Mouse (Mus musculus): Measurements from ENCODE around the gene Gm20075. TPM values are rescaled to one million over a fixed set of nuclear protein-coding genes. Genes with fewer than 3 reads are reported as not detected.

Gm20075 gene
- polyA plus RNA-seq, 1 experiment from 2014 or later = 17.0 TPM

DNA sequence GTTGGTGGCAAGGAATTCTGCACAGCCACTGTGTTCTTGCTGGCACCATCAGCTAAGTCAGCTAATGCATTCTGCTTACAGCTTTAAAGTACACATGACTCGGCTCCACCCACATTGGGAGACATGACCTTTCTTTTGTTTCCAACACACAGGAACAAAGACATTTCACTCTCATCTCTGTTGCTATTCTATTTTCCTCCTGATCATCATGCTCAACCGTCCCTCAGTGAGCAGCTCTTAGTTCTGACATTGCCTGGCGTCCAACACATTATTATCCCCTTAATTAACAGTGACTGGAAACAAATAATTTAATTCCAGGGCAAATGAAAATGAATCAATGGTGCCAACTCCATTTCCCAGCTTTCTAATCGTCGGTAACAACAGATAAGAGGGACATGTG, 35.8 kb downstream of the Gm20075 start:
- Histone ChIP-seq H3K9me3 (no peaks in the 10 kb centered on the region), H3K36me3 (no peaks in the 10 kb centered on the region), H3K4me3 (no peak overlapping the region), H3K9ac (no peak overlapping the region), H3K27ac (no peak overlapping the region), H3K4me2 (no peak overlapping the region), H3K27me3 (no peaks in the 10 kb centered on the region), H3K4me1 (no peaks in the 10 kb centered on the region)
- WGBS = 65% methylated on average over 5 of the region's 5 CpGs
- ATAC-seq (ENCODE audit: insufficient number of reproducible peaks, low FRiP score, low TSS enrichment, low read depth) = no peak

DNA sequence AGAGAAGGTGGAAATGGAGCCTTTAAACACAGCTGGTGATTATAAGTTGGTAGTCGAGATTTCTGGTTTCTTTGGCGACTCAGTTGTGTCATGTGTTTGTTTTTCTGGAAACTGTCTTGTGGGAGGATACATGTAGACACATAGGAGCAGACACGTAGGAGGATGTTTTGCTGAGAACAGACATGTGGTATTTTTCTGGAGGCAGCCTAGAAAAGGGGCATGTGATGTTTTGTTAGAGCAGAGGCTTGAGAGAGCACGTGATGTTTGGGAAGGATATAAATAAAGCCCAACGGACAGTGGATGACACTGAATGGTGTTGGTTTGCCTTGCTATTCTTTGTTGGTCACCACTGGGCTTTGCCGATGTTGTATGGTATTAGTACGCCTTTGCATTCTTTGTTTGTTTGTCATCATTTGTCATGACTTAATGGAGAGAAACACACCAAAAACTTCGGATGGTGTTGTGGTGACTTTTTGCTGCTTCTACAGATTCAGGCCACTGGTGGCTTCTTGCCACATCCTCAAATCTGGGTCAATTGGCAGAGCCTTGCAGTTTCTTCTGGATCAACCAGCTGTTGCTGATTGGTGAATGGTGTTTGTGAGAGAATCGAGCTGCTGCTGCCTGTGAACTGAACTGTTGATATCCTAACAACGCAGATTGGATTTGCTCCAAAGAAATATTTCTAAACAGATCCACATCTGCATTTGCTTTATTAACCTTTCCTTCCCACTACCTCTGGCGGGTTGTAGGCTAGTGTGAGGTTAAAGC, 40.7 kb downstream of the Gm20075 start:
- Histone ChIP-seq H3K27me3 (no peaks in the 10 kb centered on the region), H3K4me2 (no peak overlapping the region), H3K9me3 (no peaks in the 10 kb centered on the region), H3K36me3 (no peaks in the 10 kb centered on the region), H3K9ac (no peak overlapping the region), H3K4me1 (no peaks in the 10 kb centered on the region), H3K27ac (no peak overlapping the region), H3K4me3 (no peak overlapping the region)
- WGBS = 74% methylated on average over 11 of the region's 11 CpGs
- ATAC-seq (ENCODE audit: insufficient number of reproducible peaks, low FRiP score, low TSS enrichment, low read depth) = no peak

DNA sequence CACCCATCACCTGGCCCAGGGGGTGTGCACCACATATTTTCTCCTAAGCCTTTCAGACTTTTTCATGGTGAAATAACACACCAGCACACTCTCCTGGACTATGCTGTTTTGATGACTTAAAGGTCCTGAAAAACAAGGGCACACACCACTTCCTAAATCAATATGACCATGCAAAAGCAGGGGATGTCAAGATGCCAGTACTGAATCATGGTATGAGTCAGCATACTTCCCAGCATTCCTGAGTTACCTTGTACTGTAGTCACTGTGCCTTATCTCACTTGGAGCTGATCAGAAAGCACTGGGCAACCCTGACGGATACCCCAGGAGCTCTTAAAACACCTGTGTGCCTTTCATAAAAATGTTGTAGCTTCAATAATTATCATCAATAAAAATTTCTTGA, 41.6 kb downstream of the Gm20075 start:
- no peak overlapping the region for H3K27ac ChIP-seq
- H3K9ac ChIP-seq = no peak overlapping the region
- no peaks in the 10 kb centered on the region for H3K36me3 ChIP-seq
- H3K4me1 ChIP-seq = no peaks in the 10 kb centered on the region
- no peak overlapping the region for H3K4me3 ChIP-seq
- no peaks in the 10 kb centered on the region for H3K27me3 ChIP-seq
- no peak for ATAC-seq (ENCODE audit: insufficient number of reproducible peaks, low FRiP score, low TSS enrichment, low read depth)
- WGBS = 52% methylated on average over 1 of the region's 1 CpGs
- no peaks in the 10 kb centered on the region for H3K9me3 ChIP-seq
- H3K4me2 ChIP-seq = no peak overlapping the region

DNA sequence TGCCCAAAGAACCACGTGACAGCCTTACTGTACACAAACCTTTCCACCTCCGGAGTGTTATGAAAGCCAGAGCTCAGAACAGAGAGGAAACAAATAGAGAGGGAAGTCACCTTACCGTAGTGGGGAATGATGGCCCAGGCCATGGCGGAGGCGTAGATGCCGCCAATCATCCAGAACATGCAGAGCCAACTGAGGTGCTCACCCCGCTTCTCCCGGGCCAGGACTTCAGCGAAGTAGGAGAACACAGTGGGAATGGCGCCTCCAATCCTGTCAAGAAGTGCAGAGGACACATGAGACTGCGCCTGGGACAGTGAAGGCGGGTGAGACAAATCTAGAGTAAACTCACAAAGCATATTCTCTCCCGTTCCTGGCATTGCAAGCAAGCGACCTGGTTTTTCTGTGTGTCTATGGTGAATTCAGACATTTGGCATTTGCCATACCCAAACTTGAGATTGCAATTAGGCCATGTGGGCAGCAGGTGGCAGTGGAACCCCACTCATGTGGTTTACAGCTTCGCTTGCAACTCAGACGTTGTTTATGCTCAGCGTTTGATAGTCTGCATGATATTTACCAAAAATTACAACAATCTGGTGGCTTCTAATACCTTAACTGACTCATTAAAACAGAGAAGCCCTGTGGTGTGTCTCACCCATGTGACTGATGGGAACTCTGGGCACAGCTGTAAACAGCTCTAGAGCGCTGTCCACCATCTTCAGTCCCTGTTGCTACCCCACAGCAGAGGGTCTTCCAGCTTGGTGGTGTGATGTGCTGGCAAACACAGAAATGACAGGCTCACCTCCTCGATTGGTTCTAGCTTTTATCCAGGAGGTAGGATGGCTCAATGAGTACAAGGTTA, 50.6 kb downstream of the Gm20075 start:
- Histone ChIP-seq H3K27me3 (no peaks in the 10 kb centered on the region), H3K4me1 (no peaks in the 10 kb centered on the region), H3K36me3 (no peaks in the 10 kb centered on the region), H3K4me3 (no peak overlapping the region), H3K9me3 (no peaks in the 10 kb centered on the region), H3K27ac (no peak overlapping the region), H3K4me2 (no peak overlapping the region), H3K9ac (no peak overlapping the region)
- ATAC-seq (ENCODE audit: insufficient number of reproducible peaks, low FRiP score, low TSS enrichment, low read depth) = no peak
- 62% methylated on average over 19 of the region's 19 CpGs for WGBS

Other genes starting within 250 kb of the Gm20075 start
- 8.0 and 9.6 TPM in 2 replicates for gene Iqgap2, start 189.5 kb downstream of the Gm20075 start, polyA plus RNA-seq (2015; fragmentation: Nextera tagmentation; extraction: Ambion mirVana)
- not detected in 2 replicates for gene Gm17190, start 678 bp upstream of the Gm20075 start, polyA plus RNA-seq (2015; fragmentation: Nextera tagmentation; extraction: Ambion mirVana)
- 1.3 and 1.5 TPM in 2 replicates for gene Sv2c, start 51.2 kb upstream of the Gm20075 start, polyA plus RNA-seq (2015; fragmentation: Nextera tagmentation; extraction: Ambion mirVana)

Data from limb, embryonic 15.5 days (tissue).